Mouse (Mus musculus): ENCODE data around the gene Tbc1d10c.

The Tbc1d10c gene

GRCm38 (mm10) chr19:4190831-4191334 lies at the start of gene Tbc1d10c:
Gene Tbc1d10c, minus strand, starts transcription at chr19:4191284.
- no peak for DNase-seq (ENCODE audit: low spot score)

- DNase-seq (ENCODE audit: low spot score), result no peak
These were observed 49.2 kb upstream of the Tbc1d10c start for GRCm38 (mm10) chr19:4240247-4240668.

- no peak for DNase-seq (ENCODE audit: low spot score)
These were observed 43.5 kb upstream of the Tbc1d10c start for GRCm38 (mm10) chr19:4234548-4234947.

GRCm38 (mm10) chr19:4232651-4233050 lies 41.6 kb upstream of the Tbc1d10c start:
- DNase-seq (ENCODE audit: low spot score), result no peak

- DNase-seq (ENCODE audit: low spot score), result no peak
These were observed 41.1 kb upstream of the Tbc1d10c start for GRCm38 (mm10) chr19:4232186-4232572.

- peak; percentile 96 for DNase-seq (ENCODE audit: low spot score)
These were observed 40.4 kb upstream of the Tbc1d10c start, which contains the start of gene Pold4 for GRCm38 (mm10) chr19:4231253-4232185. Gene Pold4, plus strand, starts transcription at chr19:4231899.

- no peak for DNase-seq (ENCODE audit: low spot score)
These were observed 39.3 kb upstream of the Tbc1d10c start for GRCm38 (mm10) chr19:4230415-4230814.

GRCm38 (mm10) chr19:4229451-4230076 lies 38.5 kb upstream of the Tbc1d10c start:
- DNase-seq (ENCODE audit: low spot score), result no peak

- DNase-seq (ENCODE audit: low spot score), result no peak
These were observed 37.8 kb upstream of the Tbc1d10c start for GRCm38 (mm10) chr19:4228891-4229290.

- DNase-seq (ENCODE audit: low spot score), result no peak
These were observed 37.0 kb upstream of the Tbc1d10c start for GRCm38 (mm10) chr19:4227894-4228678.

- DNase-seq (ENCODE audit: low spot score), result no peak
These were observed 36.4 kb upstream of the Tbc1d10c start for GRCm38 (mm10) chr19:4227446-4227845.

- no peak for DNase-seq (ENCODE audit: low spot score)
These were observed 35.7 kb upstream of the Tbc1d10c start for GRCm38 (mm10) chr19:4226779-4227178.

GRCm38 (mm10) chr19:4222165-4222564 lies 31.1 kb upstream of the Tbc1d10c start:
- DNase-seq (ENCODE audit: low spot score), result no peak

GRCm38 (mm10) chr19:4220957-4221743 lies 30.1 kb upstream of the Tbc1d10c start:
- DNase-seq (ENCODE audit: low spot score), result no peak

GRCm38 (mm10) chr19:4220416-4220815 lies 29.3 kb upstream of the Tbc1d10c start:
- DNase-seq (ENCODE audit: low spot score), result no peak

- no peak for DNase-seq (ENCODE audit: low spot score)
These were observed 28.9 kb upstream of the Tbc1d10c start for GRCm38 (mm10) chr19:4219943-4220342.

- DNase-seq (ENCODE audit: low spot score), result no peak
These were observed 27.7 kb upstream of the Tbc1d10c start for GRCm38 (mm10) chr19:4218784-4219183.

GRCm38 (mm10) chr19:4218293-4218692 lies 27.2 kb upstream of the Tbc1d10c start:
- DNase-seq (ENCODE audit: low spot score), result no peak

GRCm38 (mm10) chr19:4217855-4218254 lies 26.8 kb upstream of the Tbc1d10c start:
- no peak for DNase-seq (ENCODE audit: low spot score)

GRCm38 (mm10) chr19:4217140-4217539 lies 26.1 kb upstream of the Tbc1d10c start:
- no peak for DNase-seq (ENCODE audit: low spot score)

- no peak for DNase-seq (ENCODE audit: low spot score)
These were observed 25.1 kb upstream of the Tbc1d10c start for GRCm38 (mm10) chr19:4216041-4216685.

Data from layer of hippocampus, adult 9-10 months (tissue).